Mouse (Mus musculus) hindbrain, embryonic 14.5 days (tissue): ENCODE results near the gene Gm527. TPM values are rescaled to one million over a fixed set of nuclear protein-coding genes. Genes with fewer than 3 reads are reported as not detected.
A peak's percentile ranks its signal among the peaks of the same experiment; 100 is the strongest.

Source experiments
- ATAC-seq: fragments of 200-750 bp; cut with Nextera tagmentation; 2 replicates; pipeline ENCODE4 v1.8.0; 2017; ENCODE audit warnings: moderate number of reproducible peaks, mild to moderate bottlenecking, moderate TSS enrichment, moderate library complexity; ENCODE audit not compliant: low FRiP score
- DNase-seq: peaks from one replicate; pipeline ENCODE4 v3.0.0-alpha.2; 2015; ENCODE audit warnings: low spot score
- H3K27ac ChIP-seq: fragments of 300-500 bp; sonication (generic); 2 replicates; pipeline ENCODE4 v1.5.1; 2014; ENCODE audit warnings: mild to moderate bottlenecking, moderate library complexity
- H3K27me3 ChIP-seq: fragments of 300-500 bp; sonication (generic); 2 replicates; pipeline ENCODE4 v1.6.1; 2014; ENCODE audit warnings: mild to moderate bottlenecking, low read length, mixed read lengths; ENCODE audit not compliant: control insufficient read depth, insufficient read depth
- H3K36me3 ChIP-seq: fragments of 300-500 bp; sonication (generic); replicated peaks from 2 replicates; pipeline ENCODE4 v1.6.1; 2014; ENCODE audit not compliant: control insufficient read depth, insufficient read depth
- H3K4me1 ChIP-seq: fragments of 300-500 bp; sonication (generic); replicated peaks from 2 replicates; pipeline ENCODE4 v1.6.1; 2014; ENCODE audit warnings: antibody characterized with exemption, low read length, mixed read lengths; ENCODE audit not compliant: control insufficient read depth, insufficient read depth
- H3K4me2 ChIP-seq: fragments of 300-500 bp; sonication (generic); replicated peaks from 2 replicates; pipeline ENCODE4 v1.6.1; 2014; ENCODE audit warnings: mild to moderate bottlenecking, moderate library complexity
- H3K4me3 ChIP-seq: fragments of 300-500 bp; sonication (generic); replicated peaks from 2 replicates; pipeline ENCODE4 v1.5.1; 2014; ENCODE audit warnings: mild to moderate bottlenecking, low read length
- H3K9ac ChIP-seq: fragments of 300-500 bp; sonication (generic); 2 replicates; pipeline ENCODE4 v1.6.1; 2014
- H3K9me3 ChIP-seq: fragments of 300-500 bp; sonication (generic); 2 replicates; pipeline ENCODE4 v1.6.1; 2016; ENCODE audit warnings: low read length; ENCODE audit not compliant: control insufficient read depth
- WGBS: fragments of 180-500 bp; shearing (Covaris S2); extraction: QIAGEN DNeasy Blood & Tissue Kit; methylation state at CpG from one replicate; pipeline ENCODE4 v1.1.7; 2014; 5-methylcytosine and 5-hydroxymethylcytosine counted together
- polyA plus RNA-seq: library from polyadenylated mRNA; unstranded; fragments of >200 nt; fragmentation: Nextera tagmentation; extraction: Ambion mirVana; gene quantifications from 2 replicates; pipeline ENCODE4 v1.2.1, GENCODE M21; 2014

Gene Gm527
- polyA plus RNA-seq = 3.7 and 5.3 TPM in 2 replicates

DNA sequence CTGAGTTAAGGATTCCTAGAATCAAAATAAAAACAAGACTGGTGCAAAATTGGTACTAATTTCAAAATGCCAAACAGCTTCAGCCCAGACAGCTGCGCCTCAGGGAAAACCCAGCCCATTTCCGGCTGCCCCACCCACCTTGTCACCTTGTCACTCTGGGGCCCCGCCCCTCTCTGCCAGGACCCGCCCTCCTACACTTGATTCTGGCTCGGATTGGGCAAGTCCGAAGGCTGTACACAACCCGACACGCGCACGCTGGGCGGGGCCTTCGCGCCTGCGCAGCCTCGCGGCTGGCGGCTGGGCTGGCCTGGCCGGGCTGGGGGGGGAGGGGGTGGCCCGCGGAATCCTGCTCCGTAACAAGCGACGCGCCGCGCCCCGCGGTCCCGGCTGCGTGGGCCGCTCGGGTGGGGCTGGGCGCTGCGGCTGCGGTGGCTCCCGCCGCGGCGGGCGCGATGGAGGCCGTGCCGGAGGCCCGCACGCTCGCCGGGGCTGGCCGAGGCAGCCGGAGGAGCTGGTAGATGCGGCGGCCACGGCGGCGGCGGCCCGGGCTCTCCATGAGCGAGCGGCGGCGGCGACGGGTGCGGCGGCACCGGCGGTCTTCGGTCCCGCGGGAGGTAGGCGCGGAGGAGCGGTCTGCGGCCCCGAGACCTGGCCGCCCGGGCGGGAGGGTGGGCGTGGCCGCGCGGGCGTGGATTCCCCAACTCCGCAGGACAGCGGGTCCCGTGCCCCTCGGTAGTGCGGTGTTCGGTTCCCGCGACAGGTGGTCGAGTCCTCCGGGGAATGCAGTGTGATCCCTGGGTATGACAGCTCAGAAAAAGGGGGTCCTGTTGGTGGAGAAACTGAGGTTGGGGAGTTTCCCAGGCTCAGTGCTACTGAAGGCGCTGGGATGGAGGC lies at the start of gene Gm527:
Gm527 (plus strand) TSS at position 329 of the 894 bp plus-strand sequence.
- H3K4me3 ChIP-seq = peak within 1 kb of the TSS; percentile 69
- peak; percentile 95 for DNase-seq
- H3K4me1 ChIP-seq = 0 out of 2 replicates have a peak, but pooled peaks cover 3% of the 10 kb centered on the region
- ATAC-seq = peak; percentile 100
- peak within 1 kb of the TSS; percentile 82 for H3K9ac ChIP-seq
- H3K36me3 ChIP-seq = peaks cover 18% of the 10 kb centered on the region
- no peaks in the 10 kb centered on the region for H3K27me3 ChIP-seq
- H3K4me2 ChIP-seq = peak within 1 kb of the TSS; percentile 85
- no peaks in the 10 kb centered on the region for H3K9me3 ChIP-seq
- WGBS = under 1% methylated on average over 55 of the region's 93 CpGs
- peak within 1 kb of the TSS; percentile 81 for H3K27ac ChIP-seq

DNA sequence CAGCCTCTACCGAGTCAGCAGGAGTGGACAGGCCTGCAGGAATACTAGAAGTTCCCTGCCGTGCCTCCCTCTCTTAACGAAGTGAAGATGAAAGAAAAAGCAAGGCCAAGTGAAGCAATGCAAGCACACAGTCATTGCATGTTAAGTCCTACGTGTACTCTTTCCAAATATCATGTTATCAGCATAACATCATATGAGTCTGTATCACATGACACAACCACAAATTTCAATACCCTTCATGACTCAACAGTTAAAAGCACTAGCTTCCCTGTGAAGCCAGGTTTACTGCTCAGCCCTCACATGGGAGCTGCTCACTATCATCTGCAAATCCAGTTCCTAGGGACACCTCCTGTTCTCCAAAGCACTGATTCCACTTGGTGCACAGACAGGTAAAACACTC lies 46.6 kb upstream of the Gm527 start:
- ATAC-seq = no peak
- H3K4me1 ChIP-seq = no peaks in the 10 kb centered on the region
- no peaks in the 10 kb centered on the region for H3K27me3 ChIP-seq
- H3K4me2 ChIP-seq = no peak overlapping the region
- no peaks in the 10 kb centered on the region for H3K9me3 ChIP-seq
- WGBS = 62% methylated on average over 4 of the region's 4 CpGs
- H3K4me3 ChIP-seq = no peak overlapping the region
- H3K9ac ChIP-seq = no peak overlapping the region
- H3K36me3 ChIP-seq = no peaks in the 10 kb centered on the region
- no peak overlapping the region for H3K27ac ChIP-seq
- DNase-seq = no peak

DNA sequence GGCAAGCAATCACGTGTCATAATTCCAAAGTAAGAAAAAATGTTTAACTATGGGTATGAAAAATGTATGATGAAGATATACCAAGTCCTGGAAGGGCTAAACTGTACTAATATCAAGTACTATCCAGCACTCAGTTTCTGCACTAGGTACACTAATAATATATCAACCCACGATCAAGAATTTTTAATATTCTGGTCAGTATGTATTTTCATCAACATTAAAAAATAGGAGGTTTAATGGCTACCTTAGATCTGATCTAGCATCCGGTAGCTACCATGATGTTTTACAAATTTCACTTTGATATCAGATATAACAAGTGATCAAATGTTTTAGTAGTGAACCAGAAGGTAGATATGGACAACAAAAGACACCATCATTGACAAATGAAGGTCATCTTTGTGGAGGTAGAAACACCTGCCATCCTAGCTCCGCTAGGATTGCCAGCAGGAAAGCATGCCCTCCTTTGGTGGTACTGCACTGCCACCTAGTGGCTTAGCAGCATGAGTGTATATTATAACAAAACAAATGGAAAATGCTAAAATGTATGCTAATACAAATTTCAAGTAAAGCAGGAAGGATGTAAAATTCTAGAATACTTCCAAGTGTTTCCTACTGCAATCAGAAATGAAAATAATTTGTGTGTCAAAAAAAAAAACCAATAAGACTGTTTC lies 20.5 kb upstream of the Gm527 start:
- Histone ChIP-seq H3K36me3 (no peaks in the 10 kb centered on the region), H3K4me1 (peaks cover 2% of the 10 kb centered on the region; the same call in 1 of the 2 replicates), H3K9ac (no peak overlapping the region), H3K27ac (no peak overlapping the region), H3K4me2 (no peak overlapping the region), H3K9me3 (no peaks in the 10 kb centered on the region), H3K4me3 (no peak overlapping the region), H3K27me3 (no peaks in the 10 kb centered on the region)
- DNase-seq = peak; percentile 80
- peak; percentile 71; the same call in 1 of the 2 replicates for ATAC-seq
- WGBS = 45% methylated on average over 4 of the region's 4 CpGs

DNA sequence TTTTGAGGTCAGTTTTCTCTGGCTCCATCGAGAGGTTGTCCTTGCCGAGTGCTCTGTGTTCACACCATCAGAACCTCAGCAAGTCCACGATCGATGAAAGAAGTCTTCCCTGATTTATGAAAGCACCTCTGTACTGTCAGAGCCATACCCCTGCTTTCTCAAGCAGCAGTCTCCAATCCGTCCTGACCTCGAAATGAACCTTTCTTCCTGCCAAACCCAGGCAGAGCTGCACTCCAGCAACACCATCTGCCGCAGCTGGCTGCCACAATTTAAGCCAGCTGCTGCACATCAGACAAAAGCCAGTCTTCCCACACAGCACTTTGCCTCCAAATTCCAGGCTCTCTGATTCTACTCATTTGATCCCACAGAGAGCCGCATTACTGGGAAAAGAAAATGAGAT lies 15.2 kb upstream of the Gm527 start:
- peaks cover 5% of the 10 kb centered on the region; the same call in 1 of the 2 replicates for H3K4me1 ChIP-seq
- peak; percentile 46 for DNase-seq
- H3K27me3 ChIP-seq = no peaks in the 10 kb centered on the region
- peak; percentile 77; the same call in 1 of the 2 replicates for ATAC-seq
- no peak overlapping the region for H3K4me3 ChIP-seq
- H3K9ac ChIP-seq = no peak overlapping the region
- no peak overlapping the region for H3K27ac ChIP-seq
- H3K9me3 ChIP-seq = no peaks in the 10 kb centered on the region
- WGBS = 42% methylated on average over 8 of the region's 8 CpGs
- peak overlapping the region; percentile 21; the same call in 1 of the 2 replicates for H3K4me2 ChIP-seq
- no peaks in the 10 kb centered on the region for H3K36me3 ChIP-seq

DNA sequence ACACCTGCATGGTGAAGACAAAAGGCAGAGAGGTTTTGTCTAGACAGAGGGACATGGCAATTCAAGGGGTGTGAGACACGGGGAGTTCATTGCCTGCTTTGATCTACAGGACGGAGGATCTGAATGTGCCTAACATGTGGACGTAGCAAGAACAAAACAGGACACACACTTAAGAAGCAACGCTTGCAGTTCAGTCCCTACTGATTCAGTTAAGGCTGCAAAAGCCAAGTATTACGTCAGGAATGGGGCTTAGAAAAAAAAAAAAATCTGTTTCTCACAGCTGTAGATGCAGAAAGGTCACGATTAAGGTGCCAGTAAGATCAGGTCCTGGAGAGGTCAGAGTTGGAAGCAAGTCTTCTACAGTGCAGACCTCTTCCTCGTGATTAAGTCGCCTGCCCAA lies 14.5 kb upstream of the Gm527 start:
- Histone ChIP-seq H3K4me3 (no peak overlapping the region), H3K36me3 (no peaks in the 10 kb centered on the region), H3K4me1 (peaks cover 5% of the 10 kb centered on the region; the same call in 1 of the 2 replicates), H3K9ac (no peak overlapping the region), H3K27ac (peak overlapping the region; percentile 67), H3K9me3 (no peaks in the 10 kb centered on the region), H3K4me2 (no peak overlapping the region), H3K27me3 (no peaks in the 10 kb centered on the region)
- DNase-seq (no peak), ATAC-seq (no peak)
- 64% methylated on average over 8 of the region's 8 CpGs for WGBS

DNA sequence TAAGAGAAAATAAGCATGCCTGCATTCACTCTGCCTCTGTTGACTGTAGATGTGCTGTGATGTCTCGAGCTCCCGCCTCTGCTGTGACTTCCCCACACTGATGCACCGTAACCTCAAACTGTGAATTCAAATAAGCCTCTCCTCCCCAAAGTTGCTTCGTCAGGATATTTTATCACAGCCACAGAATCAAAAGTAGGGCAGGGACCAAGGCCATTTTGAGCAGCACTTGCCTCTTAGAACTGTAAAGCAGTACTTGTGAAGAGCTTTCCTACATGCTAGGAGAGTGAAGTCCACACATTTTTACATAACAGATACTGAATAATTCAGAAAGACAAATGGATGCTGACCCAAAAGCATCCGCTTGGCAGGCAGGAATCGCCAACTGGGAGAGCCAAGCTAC lies 4.7 kb upstream of the Gm527 start:
- Histone ChIP-seq H3K4me1 (no peaks in the 10 kb centered on the region), H3K27ac (no peak overlapping the region), H3K27me3 (no peaks in the 10 kb centered on the region), H3K9ac (no peak overlapping the region), H3K4me2 (no peak overlapping the region), H3K9me3 (no peaks in the 10 kb centered on the region), H3K4me3 (no peak overlapping the region), H3K36me3 (no peaks in the 10 kb centered on the region)
- 56% methylated on average over 6 of the region's 6 CpGs for WGBS
- DNase-seq = no peak
- ATAC-seq = no peak

DNA sequence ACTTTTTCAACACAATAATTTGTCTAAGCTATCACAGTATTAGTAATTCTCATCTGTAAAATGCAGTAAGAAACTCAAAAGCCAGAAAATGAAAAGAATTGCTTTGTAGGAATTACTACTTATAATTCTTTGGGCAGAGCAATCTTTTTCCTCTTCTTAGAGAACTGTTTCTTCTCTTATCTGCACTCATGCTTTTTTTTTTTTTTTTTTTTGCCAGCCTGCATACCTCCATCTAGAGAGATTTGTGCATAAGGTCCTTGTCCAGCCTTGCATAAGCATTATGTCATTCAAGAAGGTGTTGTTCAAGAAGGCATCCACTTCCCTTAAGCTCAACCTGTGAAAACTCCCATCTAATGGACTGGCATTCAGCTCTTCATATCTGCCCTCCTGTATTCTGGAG lies 971 bp upstream of the Gm527 start:
- DNase-seq (no peak), ATAC-seq (no peak)
- Histone ChIP-seq H3K9ac (no peak overlapping the region), H3K4me3 (no peak overlapping the region), H3K27me3 (no peaks in the 10 kb centered on the region), H3K27ac (no peak overlapping the region), H3K4me1 (0 out of 2 replicates have a peak, but pooled peaks cover 3% of the 10 kb centered on the region), H3K4me2 (peak overlapping the region; percentile 85), H3K36me3 (peaks cover 9% of the 10 kb centered on the region), H3K9me3 (no peaks in the 10 kb centered on the region)

DNA sequence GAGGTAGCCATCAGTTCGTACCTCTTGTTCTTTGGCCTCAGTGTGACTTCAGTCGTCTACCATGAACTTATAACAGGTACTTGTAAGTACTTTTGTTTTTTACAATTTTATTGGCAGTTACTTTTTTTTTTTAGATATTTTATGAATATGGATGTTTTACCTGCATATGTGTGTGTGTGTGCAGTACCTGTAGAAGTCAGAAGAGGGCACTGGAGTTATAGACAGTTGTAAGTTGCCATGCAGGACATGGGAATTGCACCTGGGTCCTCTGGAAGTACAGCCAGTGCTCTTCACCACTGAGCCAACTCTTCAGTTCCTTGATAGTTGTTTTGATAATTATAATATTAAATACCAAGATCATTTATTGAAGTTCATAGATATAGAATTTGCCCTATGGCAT lies 19.8 kb downstream of the Gm527 start:
- no peak for DNase-seq
- no peaks in the 10 kb centered on the region for H3K27me3 ChIP-seq
- no peak overlapping the region for H3K4me2 ChIP-seq
- no peak overlapping the region for H3K27ac ChIP-seq
- no peak overlapping the region for H3K9ac ChIP-seq
- no peak overlapping the region for H3K4me3 ChIP-seq
- H3K36me3 ChIP-seq = peaks cover 10% of the 10 kb centered on the region; the same call in 1 of the 2 replicates
- no peaks in the 10 kb centered on the region for H3K9me3 ChIP-seq
- ATAC-seq = no peak
- no peaks in the 10 kb centered on the region for H3K4me1 ChIP-seq
- WGBS = 93% methylated on average over 2 of the region's 2 CpGs

DNA sequence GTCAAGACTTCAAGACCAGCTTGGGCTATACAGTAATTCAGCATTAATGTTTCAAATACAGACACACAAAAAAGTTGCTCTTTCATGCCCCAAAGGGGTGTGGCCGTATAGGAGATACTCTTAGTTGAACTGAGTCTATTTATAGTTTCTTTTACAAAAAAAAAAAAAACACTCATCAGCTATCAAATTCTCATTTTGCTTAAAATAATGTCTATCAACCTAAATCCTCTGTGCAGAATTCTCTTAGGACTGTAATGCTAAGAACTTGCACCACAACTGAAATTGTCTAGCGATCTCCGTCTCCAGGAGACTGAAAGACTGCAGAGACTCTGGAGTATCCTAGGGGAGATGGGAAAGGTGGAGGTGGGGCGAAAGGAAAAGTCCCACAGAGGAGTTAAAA lies 46.9 kb downstream of the Gm527 start:
- ATAC-seq = no peak

More for the DNA sequence above, 46.9 kb downstream of the Gm527 start:
- DNase-seq = no peak
- Histone ChIP-seq H3K27ac (peak overlapping the region; percentile 33; the same call in 1 of the 2 replicates), H3K36me3 (no peaks in the 10 kb centered on the region), H3K27me3 (no peaks in the 10 kb centered on the region), H3K4me1 (peaks cover 30% of the 10 kb centered on the region), H3K9ac (peak overlapping the region; percentile 63), H3K4me2 (peak overlapping the region; percentile 91), H3K4me3 (peak overlapping the region; percentile 88), H3K9me3 (no peaks in the 10 kb centered on the region)
- WGBS = 25% methylated on average over 4 of the region's 4 CpGs
